Mouse (Mus musculus): ENCODE data around the gene Olfr456. TPM values are rescaled to one million over a fixed set of nuclear protein-coding genes. Genes with fewer than 3 reads are reported as not detected.
"Not testable (repeated sequence)": the region's sequence is repeated elsewhere in the genome, so short reads cannot be mapped to it uniquely, and the experiment has no call there.

Olfr456 gene
- polyA plus RNA-seq (2016; fragmentation: Nextera tagmentation; extraction: Ambion mirVana): not detected in 2 replicates

DNA sequence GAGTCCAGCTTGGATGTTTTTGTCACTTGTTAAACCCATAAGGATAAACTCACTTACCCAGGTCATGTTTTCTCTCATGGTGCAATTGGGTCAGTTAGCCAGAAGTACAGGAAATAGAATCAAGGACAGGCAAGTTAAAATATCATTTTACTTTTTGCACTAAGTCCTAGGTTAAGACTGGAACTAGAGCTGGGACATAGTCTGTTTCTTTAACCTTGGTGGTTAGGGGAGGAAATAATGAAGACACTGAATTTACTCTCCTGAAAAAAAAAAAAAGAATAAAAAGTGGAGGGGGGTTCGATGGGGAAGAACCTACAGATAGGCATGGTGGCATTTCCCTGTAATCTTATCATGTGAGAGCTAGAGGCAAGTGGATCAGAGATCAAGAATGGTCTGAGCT is at the start of gene Olfr456:
TSS of gene Olfr456 (minus strand) at position 101 of the 400 bp plus-strand sequence.
- no peak within 1 kb of the TSS for H3K27ac ChIP-seq
- no peak within 1 kb of the TSS for H3K4me3 ChIP-seq
- ATAC-seq (ENCODE audit: low FRiP score): no peak
- H3K9ac ChIP-seq: no peak within 1 kb of the TSS
- no peaks in the 10 kb centered on the region for H3K4me1 ChIP-seq
- H3K4me2 ChIP-seq (replicated peaks): no peak within 1 kb of the TSS
- 91% methylated on average over 1 of the region's 1 CpGs for WGBS
- H3K9me3 ChIP-seq (replicated peaks): no peaks in the 10 kb centered on the region
- H3K27me3 ChIP-seq: no peaks in the 10 kb centered on the region
- H3K36me3 ChIP-seq: no peaks in the 10 kb centered on the region

DNA sequence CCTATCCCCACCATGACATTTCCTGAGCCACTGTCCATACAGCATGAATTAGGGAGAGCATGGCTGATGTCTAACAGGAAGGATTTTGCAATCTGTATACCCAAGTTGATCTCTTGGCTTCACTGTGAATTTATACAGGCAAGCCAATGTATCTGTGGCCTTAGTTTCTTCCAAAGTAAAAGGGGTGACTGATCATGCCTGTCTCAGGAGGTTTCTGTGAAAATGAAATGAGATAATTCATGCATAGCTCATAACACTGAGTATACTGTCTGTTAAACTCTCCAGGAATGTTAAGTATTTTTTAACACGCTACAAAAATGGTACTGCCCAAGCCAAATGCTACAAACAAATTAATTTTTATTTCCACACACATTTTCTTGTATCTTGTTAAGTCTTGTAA is 26.4 kb upstream of the Olfr456 start:
- H3K9me3 ChIP-seq (replicated peaks): no peaks in the 10 kb centered on the region
- H3K36me3 ChIP-seq: no peaks in the 10 kb centered on the region
- no peak overlapping the region for H3K9ac ChIP-seq
- WGBS: 74% methylated on average over 1 of the region's 1 CpGs
- H3K4me3 ChIP-seq: no peak overlapping the region
- H3K4me1 ChIP-seq: no peaks in the 10 kb centered on the region
- no peak for ATAC-seq (ENCODE audit: low FRiP score)
- H3K27ac ChIP-seq: no peak overlapping the region
- H3K4me2 ChIP-seq (replicated peaks): no peak overlapping the region
- H3K27me3 ChIP-seq: no peaks in the 10 kb centered on the region

DNA sequence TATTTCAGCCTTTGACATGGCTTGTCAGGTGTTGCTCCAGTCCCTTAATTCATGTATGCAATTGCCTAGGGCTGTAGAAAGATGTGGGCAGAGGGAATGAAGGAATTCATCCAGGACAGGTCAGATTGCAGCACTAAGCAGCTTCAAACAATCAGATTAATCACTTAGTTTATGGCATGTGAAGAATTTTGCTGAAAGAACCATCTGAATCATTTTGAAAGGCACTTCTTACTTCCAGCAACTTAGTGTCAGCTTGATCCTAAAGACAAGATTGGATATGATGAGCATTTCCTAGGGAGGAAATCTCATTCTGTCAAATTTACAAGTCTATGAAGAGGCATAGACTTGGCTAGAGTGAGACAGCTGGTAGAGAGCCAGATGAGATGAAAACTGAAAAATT is 22.3 kb upstream of the Olfr456 start:
- Histone ChIP-seq H3K4me1 (no peaks in the 10 kb centered on the region), H3K36me3 (no peaks in the 10 kb centered on the region), H3K9me3 (replicated peaks) (no peaks in the 10 kb centered on the region), H3K27me3 (no peaks in the 10 kb centered on the region), H3K9ac (no peak overlapping the region), H3K4me2 (replicated peaks) (no peak overlapping the region), H3K27ac (no peak overlapping the region), H3K4me3 (no peak overlapping the region)
- no peak for ATAC-seq (ENCODE audit: low FRiP score)

DNA sequence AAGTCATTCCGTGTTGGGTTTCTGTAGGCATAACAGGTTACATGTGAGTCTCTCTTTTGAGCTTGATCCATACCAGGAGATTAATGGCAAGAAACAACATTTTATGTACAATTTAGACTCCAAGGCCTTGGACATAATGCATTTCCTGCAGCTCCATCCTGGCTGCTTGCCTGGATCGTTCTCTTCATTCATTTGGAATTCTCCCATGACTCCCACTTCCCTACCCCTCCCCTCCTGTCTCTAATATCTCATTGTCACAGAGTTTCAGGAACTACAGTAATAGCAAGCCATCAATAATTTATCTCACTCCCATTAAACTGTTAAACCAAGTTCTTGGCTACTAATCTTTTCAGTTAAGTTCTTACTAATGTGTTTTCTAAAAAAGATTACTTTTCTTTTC is 16.5 kb upstream of the Olfr456 start:
- no peak overlapping the region for H3K27ac ChIP-seq
- no peaks in the 10 kb centered on the region for H3K4me1 ChIP-seq
- 97% methylated on average over 2 of the region's 2 CpGs for WGBS
- H3K9ac ChIP-seq: no peak overlapping the region
- no peak overlapping the region for H3K4me2 ChIP-seq (replicated peaks)
- no peaks in the 10 kb centered on the region for H3K36me3 ChIP-seq
- H3K4me3 ChIP-seq: no peak overlapping the region
- no peak for ATAC-seq (ENCODE audit: low FRiP score)
- H3K9me3 ChIP-seq (replicated peaks): no peaks in the 10 kb centered on the region
- no peaks in the 10 kb centered on the region for H3K27me3 ChIP-seq

DNA sequence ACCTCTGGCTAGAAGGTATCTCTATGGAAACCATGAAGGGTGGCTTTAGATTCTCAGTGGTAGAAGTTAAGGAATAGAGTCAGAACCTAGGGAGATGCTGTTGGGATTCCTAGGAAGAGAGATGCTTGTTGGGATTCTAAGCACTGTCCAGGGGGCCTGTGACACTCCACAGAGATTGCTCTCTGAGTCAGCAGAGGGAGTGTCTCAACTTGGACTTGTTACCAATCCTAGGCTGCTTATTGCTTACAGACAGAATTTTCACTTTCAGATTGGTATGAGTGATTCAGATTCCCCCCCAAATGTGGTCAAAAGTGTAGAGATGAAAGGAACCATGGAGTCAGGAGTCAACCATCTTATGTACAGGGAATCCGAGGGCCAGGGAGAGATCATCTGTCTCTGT is 2.7 kb upstream of the Olfr456 start:
- H3K9ac ChIP-seq: no peak overlapping the region
- WGBS: 77% methylated on average over 1 of the region's 1 CpGs
- H3K9me3 ChIP-seq (replicated peaks): no peaks in the 10 kb centered on the region
- no peak overlapping the region for H3K4me3 ChIP-seq
- no peaks in the 10 kb centered on the region for H3K4me1 ChIP-seq
- H3K36me3 ChIP-seq: no peaks in the 10 kb centered on the region
- no peak overlapping the region for H3K27ac ChIP-seq
- H3K27me3 ChIP-seq: no peaks in the 10 kb centered on the region
- H3K4me2 ChIP-seq (replicated peaks): no peak overlapping the region
- no peak for ATAC-seq (ENCODE audit: low FRiP score)

DNA sequence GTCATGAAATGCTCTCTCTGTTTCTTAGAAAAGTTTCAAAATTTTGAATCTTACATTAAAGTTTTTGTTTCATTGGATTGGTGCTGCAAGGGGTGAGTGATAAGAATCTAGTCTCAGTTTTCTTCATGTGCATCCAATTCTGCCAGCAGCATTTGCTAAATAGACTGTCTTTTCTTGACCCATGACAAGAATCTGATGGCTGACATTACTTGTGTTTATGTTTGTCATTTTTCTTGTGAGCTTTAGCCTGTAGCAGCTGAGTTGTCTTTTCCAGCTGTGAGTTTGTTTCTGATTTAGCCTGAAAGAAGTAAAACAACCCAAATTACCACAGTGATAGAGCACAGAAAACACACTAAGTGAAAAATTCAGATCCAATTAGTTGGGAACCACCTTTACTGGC is 2.4 kb downstream of the Olfr456 start:
- no peak for ATAC-seq (ENCODE audit: low FRiP score)
- Histone ChIP-seq H3K27ac (no peak overlapping the region), H3K27me3 (no peaks in the 10 kb centered on the region), H3K9ac (no peak overlapping the region), H3K36me3 (no peaks in the 10 kb centered on the region), H3K4me2 (replicated peaks) (no peak overlapping the region), H3K4me3 (no peak overlapping the region), H3K4me1 (no peaks in the 10 kb centered on the region), H3K9me3 (replicated peaks) (no peaks in the 10 kb centered on the region)

DNA sequence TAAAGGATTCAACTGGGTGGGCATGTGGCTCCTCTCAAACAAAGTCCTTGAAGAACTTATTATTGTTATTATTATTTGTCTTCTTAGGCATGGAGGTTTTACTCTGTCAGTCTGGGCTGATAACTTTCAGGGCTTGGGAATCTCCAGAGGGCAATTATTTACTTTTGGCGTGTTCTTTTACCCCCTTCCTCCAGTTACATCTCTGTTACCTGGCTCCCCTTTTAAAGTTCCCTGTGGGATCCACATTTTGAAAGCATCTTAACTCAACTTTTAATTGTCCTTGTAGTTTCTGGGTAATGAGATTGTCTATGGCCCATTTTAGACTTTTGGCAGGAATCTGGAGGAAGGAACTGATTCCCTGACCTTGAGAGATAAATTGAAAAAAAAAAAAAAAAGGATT is 10.8 kb downstream of the Olfr456 start, which contains the start of gene Olfr457:
TSS of gene Olfr457 (minus strand) at position 101 of the 400 bp plus-strand sequence.
- no peak within 1 kb of the TSS for H3K4me3 ChIP-seq
- 81% methylated on average over 1 of the region's 1 CpGs for WGBS
- H3K36me3 ChIP-seq: no peaks in the 10 kb centered on the region
- H3K9ac ChIP-seq: no peak within 1 kb of the TSS
- no peak within 1 kb of the TSS for H3K27ac ChIP-seq
- no peaks in the 10 kb centered on the region for H3K27me3 ChIP-seq
- H3K4me1 ChIP-seq: no peaks in the 10 kb centered on the region
- H3K9me3 ChIP-seq (replicated peaks): no peaks in the 10 kb centered on the region
- H3K4me2 ChIP-seq (replicated peaks): no peak within 1 kb of the TSS
- ATAC-seq (ENCODE audit: low FRiP score): no peak

DNA sequence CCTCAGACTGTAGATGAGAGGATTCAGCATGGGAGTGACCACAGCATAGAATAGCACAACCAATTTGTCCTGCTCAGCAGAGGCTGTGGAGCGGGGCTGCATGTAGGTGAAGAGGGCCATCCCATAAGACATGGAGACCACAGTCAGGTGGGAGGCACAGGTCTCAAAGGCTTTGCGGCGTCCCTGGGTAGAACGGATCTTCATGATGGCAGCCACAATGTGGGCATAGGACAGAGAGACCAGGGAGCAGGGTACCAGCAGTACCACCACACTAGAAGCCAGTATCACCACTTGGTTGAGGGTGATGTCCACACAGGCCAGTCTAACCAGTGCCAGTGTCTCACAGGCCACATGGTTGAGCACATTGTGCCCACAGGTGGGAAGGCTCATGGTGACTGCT is 15.7 kb downstream of the Olfr456 start:
- not testable (repeated sequence) for H3K4me3 ChIP-seq; ATAC-seq (ENCODE audit: low FRiP score); H3K9ac ChIP-seq; H3K9me3 ChIP-seq (replicated peaks); H3K36me3 ChIP-seq; H3K27me3 ChIP-seq; H3K4me2 ChIP-seq (replicated peaks); H3K27ac ChIP-seq; H3K4me1 ChIP-seq
- 94% methylated on average over 4 of the region's 4 CpGs for WGBS

DNA sequence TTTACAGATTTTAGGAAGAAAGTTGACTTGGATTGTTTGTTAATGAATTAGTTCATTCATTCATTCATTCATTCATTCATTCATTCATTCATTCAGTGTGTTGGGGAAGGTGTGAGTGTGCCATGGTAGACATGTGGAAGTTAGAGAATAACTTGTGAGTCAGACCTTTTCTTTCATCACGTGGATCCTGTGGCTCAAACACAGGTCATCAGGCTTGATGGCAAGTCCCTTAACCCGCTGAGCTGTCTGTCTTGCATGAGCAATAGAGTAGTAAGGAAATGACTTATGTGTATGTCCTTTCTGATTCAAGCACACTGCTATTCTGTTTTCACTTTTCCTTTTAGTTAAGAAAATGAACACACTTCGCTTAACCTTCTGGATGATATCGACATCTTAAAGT is 16.5 kb downstream of the Olfr456 start:
- no peaks in the 10 kb centered on the region for H3K27me3 ChIP-seq
- H3K9ac ChIP-seq: no peak overlapping the region
- no peak for ATAC-seq (ENCODE audit: low FRiP score)
- H3K4me1 ChIP-seq: no peaks in the 10 kb centered on the region
- H3K4me2 ChIP-seq (replicated peaks): no peak overlapping the region
- H3K4me3 ChIP-seq: no peak overlapping the region
- no peaks in the 10 kb centered on the region for H3K9me3 ChIP-seq (replicated peaks)
- H3K36me3 ChIP-seq: no peaks in the 10 kb centered on the region
- no peak overlapping the region for H3K27ac ChIP-seq
- 92% methylated on average over 4 of the region's 4 CpGs for WGBS

DNA sequence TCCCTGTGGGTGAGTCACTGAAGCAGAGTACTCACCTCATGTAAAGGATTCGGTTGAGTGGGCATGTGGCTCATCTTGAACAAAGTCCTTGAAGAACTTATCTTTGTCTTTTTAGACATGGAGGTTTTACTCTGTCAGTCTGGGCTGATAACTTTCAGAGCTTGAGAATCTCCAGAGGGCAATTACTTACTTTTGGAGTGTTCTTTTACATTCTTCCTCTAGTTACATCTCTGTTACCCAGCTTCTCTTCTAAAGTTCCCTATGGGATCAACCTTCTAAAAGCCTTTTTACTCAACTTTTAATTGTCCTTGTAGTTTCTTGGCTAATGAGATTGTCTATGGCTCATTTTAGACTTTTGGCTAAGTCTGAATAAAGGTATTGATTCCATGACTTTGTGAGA is 21.9 kb downstream of the Olfr456 start, which contains the start of gene Olfr458:
TSS of gene Olfr458 (minus strand) at position 101 of the 400 bp plus-strand sequence.
- Histone ChIP-seq H3K27me3 (no peaks in the 10 kb centered on the region), H3K9me3 (replicated peaks) (no peaks in the 10 kb centered on the region), H3K36me3 (no peaks in the 10 kb centered on the region), H3K9ac (no peak within 1 kb of the TSS), H3K4me1 (no peaks in the 10 kb centered on the region), H3K4me3 (no peak within 1 kb of the TSS), H3K4me2 (replicated peaks) (no peak within 1 kb of the TSS), H3K27ac (no peak within 1 kb of the TSS)
- ATAC-seq (ENCODE audit: low FRiP score): no peak
- 95% methylated on average over 1 of the region's 1 CpGs for WGBS

DNA sequence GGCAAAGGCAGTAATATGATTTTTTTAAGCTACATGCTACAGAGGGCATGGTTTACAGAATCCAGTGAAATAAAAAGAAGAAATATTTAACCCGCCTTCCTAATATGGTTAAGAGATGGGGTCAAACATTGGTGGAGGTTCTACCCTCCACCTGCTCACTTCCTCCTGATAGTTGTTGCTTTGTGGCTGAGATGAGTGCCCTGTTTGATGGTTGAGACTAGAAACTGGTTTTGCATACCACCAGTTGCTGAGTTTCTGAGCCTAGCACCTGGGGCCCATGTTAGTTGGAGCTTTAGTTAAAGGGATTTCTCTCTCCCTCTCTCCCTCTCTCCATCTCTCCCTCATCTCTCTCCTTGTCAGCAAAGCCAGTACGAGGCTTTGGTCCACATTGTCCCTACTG is 39.6 kb downstream of the Olfr456 start:
- Histone ChIP-seq H3K9me3 (replicated peaks) (no peaks in the 10 kb centered on the region), H3K4me3 (no peak overlapping the region), H3K9ac (no peak overlapping the region), H3K36me3 (no peaks in the 10 kb centered on the region), H3K4me1 (no peaks in the 10 kb centered on the region), H3K27ac (no peak overlapping the region), H3K27me3 (no peaks in the 10 kb centered on the region), H3K4me2 (replicated peaks) (no peak overlapping the region)
- 75% methylated on average over 2 of the region's 2 CpGs for WGBS
- ATAC-seq (ENCODE audit: low FRiP score): no peak

DNA sequence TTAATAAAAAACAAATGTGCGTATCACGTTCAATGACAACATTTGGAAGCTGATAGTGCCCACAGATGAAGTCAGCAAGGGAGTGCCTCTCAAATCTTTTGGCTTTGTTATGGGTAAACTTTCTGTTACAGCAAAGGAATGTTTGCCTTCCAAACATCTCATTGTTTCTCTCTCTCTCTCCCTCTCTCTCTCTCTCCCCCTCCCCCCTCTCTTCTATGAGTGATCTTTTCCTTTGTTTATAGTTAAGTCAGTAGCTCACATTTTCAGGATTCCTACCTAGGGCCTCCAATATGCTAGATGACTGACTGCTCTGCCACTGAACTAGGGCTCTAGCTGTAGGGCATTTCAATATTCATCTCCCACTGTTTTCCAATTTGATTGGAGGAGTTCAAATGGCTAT is 42.5 kb downstream of the Olfr456 start:
- no peak overlapping the region for H3K4me3 ChIP-seq
- no peaks in the 10 kb centered on the region for H3K27me3 ChIP-seq
- no peak for ATAC-seq (ENCODE audit: low FRiP score)
- no peaks in the 10 kb centered on the region for H3K4me1 ChIP-seq
- no peak overlapping the region for H3K9ac ChIP-seq
- 80% methylated on average over 2 of the region's 2 CpGs for WGBS
- no peak overlapping the region for H3K4me2 ChIP-seq (replicated peaks)
- H3K27ac ChIP-seq: no peak overlapping the region
- no peaks in the 10 kb centered on the region for H3K9me3 ChIP-seq (replicated peaks)
- no peaks in the 10 kb centered on the region for H3K36me3 ChIP-seq

DNA sequence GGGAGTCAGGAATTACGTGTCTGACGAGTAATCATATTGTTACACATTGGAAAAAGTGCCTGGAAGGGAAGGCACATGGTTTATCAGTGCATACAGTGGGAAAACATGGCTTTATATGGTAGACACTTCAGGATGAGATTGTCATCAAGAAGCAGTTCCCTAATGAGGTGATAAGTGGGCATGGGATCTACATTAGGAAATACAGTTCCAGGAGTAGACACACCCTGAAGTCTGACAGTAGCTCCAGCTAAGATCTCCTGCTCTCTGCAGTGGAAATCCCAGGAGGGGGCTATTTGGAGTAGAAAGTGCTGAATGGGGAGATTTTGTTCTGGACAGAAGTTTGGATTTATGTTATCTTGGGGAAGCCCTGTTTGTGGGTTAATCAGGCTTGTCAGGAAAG is 45.6 kb downstream of the Olfr456 start:
- H3K9me3 ChIP-seq (replicated peaks): no peaks in the 10 kb centered on the region
- H3K27ac ChIP-seq: no peak overlapping the region
- H3K27me3 ChIP-seq: no peaks in the 10 kb centered on the region
- no peak overlapping the region for H3K4me2 ChIP-seq (replicated peaks)
- H3K4me1 ChIP-seq: no peaks in the 10 kb centered on the region
- H3K4me3 ChIP-seq: no peak overlapping the region
- H3K9ac ChIP-seq: no peak overlapping the region
- no peaks in the 10 kb centered on the region for H3K36me3 ChIP-seq
- ATAC-seq (ENCODE audit: low FRiP score): no peak
- WGBS: 83% methylated on average over 2 of the region's 2 CpGs
